Mouse (Mus musculus): ENCODE results near the gene Mgll.

Mgll gene

DNA sequence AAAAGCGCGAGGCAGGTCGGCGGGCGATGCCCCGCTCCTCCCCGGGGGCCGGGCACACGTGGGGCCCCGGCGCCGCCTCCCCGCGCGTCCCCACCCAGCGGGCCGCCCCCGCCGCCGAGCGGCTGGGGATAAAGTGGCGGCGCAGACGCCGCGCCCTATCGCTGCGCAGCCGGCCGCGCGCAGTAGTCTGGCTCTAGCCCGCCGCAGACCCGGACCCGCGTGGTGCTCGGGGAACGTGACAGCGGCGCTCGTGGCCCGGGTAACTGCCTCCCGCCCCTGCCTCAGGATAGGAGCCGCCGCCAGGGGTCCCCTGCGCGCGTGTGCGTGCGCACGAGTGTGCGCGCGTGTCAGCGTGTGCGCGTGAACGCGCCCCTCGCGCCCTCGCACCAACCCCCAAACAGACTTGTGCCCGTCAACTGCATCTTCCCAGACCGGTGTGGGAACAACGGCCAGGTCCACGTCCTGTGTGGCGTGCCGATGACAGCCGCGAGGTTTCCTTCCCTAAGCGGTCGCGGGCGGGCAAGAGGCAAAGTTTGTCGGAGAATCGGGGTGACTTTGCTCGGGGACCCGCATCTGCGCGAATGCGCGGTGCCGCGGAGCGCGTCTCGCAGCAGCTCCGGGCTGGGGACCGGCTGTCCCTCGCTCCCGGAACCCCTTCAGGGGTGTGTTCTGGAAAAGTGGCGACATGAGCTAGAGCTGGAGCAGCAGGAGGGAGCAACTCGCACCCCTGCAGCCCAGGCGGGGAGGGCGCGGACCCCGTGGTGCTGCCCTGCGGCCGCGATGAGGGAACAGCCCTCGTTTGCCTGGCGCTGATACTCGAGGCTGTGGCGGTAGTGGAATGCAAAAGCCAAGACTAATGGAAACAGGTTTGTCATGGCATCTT is at the start of gene Mgll:
TSS of gene Mgll (plus strand) at position 100 of the 883 bp plus-strand sequence.
- DNase-seq (ENCODE audit: low read depth, low spot score), result no peak

- DNase-seq (ENCODE audit: low read depth, low spot score), result no peak
Measured at GRCm38 (mm10) chr6:88675815-88676214, 48.4 kb upstream of the Mgll start.

DNA sequence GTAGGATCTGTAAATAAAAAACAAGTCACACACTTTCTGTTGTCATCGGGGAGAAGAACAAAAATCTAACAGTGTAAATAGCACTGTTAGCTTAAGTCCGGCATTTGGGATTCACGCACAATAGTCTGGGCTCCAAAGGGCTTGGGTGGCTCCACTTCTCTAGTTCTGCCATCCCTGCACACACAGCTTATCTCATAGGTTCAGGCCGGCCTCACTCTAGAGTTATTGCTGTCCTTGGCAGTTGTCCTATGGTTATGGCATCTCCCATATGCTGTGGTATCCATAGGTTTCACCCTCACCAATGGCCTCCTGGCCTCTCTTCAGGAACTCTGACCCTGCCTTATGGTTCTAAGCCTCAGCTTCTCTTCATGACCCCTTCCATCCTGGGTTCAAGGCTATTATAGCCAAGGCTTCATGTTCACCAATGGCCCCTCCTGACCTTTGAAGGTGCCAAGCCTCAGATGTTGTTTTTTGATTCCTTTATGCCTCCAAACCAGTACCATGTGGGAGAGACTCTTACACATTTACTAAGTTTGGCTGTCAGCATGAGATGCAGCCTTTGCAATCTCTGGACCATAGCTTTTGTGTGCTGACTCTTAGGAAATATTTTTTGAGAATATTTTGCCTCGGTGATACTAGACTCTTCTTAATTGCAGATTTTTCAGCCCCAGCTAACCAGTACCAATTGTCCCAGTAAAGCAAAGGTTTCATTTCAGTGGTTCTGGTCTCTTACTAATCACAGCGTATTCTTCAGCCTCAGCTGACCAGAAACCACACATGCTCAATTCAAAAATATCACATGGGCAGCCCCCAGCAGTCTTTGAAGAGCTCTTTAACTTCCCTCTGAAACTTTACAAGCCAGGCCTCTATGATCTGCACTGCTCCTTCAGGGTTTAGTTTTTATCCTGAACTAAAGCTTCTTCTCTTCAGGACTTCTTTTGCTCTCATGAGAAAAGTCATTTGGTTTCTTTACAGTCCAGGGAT is 47.2 kb upstream of the Mgll start:
- no peak for DNase-seq (ENCODE audit: low read depth, low spot score)

DNA sequence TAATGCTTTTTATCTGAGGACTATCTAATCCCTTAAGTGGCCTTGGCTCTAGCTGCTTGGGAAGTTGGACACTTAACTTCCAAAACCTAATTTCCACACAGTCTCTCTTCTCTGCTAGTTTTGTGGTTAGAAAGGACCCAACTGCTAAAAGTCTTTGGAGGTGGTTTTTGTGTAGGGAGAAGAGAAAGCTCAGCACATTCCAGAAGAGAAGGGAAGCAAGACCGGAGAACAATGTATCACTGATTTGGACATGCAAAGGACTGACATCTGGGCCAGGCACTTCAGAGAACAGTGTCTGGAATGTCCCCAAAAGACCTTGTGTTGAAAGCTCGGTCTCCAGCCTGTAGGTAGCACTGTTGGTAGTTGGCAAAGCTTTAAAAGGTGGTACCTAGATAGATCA is 46.5 kb upstream of the Mgll start:
- DNase-seq (ENCODE audit: low read depth, low spot score), result no peak

- no peak for DNase-seq (ENCODE audit: low read depth, low spot score)
Measured at GRCm38 (mm10) chr6:88681026-88681425, 43.2 kb upstream of the Mgll start.

DNA sequence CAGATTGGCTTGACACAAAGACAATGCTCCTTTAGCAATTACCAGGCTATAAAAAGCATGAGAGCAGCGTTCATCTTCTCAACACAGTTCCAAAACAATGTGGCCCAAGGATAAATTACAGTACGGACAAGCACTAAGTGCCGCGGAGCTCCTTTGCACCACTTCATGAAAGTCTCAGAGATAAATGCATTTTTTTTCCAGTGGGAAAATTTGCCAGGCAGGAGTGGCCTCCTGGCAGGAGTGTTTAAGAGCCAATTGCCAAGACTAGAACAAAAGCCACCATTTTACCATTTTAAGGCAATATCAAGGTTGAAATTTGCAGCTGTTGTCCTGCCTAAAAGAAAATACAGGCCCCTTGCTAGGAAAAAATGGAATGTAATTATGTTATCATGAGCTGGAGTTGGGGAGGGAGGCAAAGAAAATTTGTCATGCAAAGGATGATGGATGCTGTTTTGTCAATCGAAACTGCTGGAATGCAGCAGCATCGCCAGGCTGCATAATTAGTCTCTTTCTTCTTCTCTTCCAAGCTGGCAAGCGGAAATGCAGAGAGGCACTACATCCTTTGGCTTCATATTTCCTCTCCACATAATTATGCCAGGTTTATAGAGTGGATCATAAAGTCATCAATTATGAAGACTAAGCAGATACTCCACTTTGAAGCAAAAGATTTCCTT is 40.7 kb upstream of the Mgll start:
- DNase-seq (ENCODE audit: low read depth, low spot score), result no peak

- no peak for DNase-seq (ENCODE audit: low read depth, low spot score)
Measured at GRCm38 (mm10) chr6:88688171-88688570, 36.0 kb upstream of the Mgll start.

GRCm38 (mm10) chr6:88688712-88689111 is 35.5 kb upstream of the Mgll start:
- no peak for DNase-seq (ENCODE audit: low read depth, low spot score)

DNA sequence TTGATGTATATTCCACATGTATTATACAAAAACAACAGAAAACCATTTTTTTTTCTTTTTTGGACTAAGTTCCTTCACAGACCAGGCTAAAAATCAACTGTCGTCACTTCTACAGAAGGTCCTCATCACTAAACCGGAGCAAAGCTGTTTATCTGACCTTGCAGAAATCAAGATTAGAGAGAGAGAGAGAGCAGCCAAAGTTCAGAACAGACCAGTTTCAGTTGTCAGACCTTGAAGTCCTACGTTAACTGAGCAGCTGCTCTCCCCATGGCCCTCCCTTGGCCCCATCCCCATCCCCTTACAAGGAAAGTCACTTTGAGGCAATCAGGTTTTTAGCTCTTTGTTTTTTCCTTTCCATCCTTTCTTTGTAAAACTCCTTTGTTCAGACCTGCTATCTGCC is 34.0 kb upstream of the Mgll start:
- DNase-seq (ENCODE audit: low read depth, low spot score), result no peak

- no peak for DNase-seq (ENCODE audit: low read depth, low spot score)
Measured at GRCm38 (mm10) chr6:88691361-88691760, 32.9 kb upstream of the Mgll start.

- no peak for DNase-seq (ENCODE audit: low read depth, low spot score)
Measured at GRCm38 (mm10) chr6:88702887-88703286, 21.3 kb upstream of the Mgll start.

- no peak for DNase-seq (ENCODE audit: low read depth, low spot score)
Measured at GRCm38 (mm10) chr6:88703731-88704130, 20.5 kb upstream of the Mgll start.

DNA sequence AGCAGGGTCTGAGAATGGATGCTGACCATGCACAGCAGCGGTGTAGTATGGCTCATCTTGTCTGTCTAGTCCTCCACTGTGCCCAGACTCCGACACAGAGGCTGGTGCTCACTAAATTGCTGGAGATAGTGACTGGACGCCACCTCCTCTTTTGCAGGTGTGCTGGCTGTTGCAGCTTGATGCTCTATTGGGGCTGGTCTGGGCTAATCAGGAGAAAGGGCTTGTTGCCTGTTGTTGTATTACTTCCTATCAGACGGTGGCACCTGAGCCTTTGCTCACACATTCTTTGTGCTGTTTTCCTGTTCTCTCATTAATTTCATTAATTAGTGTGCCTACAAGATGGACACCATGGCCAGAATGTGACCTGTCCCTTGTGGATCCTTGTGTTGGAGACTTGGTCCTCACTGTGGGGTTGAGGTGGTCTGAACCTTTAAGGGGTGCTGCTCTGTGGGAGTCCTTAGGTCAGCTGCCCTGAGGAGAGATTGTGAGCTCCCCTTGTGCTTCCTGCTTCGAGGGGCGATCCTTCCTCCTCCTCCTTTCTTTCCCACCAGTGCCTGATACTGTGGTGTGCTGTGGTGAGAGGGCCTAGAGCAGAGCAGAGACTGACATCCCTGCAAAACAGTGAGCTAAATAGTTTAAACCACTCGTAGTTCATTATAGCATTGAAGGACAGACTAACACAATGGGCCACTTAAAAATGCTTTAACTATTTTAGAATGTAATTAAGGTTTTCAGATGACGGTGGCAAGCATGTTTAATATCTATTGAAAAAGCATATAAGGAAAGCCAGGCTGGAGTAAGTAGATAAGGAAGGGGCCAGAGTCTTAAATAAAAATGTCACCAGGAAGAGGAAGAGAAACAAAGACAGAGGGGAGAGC is 15.6 kb upstream of the Mgll start:
- no peak for DNase-seq (ENCODE audit: low read depth, low spot score)

DNA sequence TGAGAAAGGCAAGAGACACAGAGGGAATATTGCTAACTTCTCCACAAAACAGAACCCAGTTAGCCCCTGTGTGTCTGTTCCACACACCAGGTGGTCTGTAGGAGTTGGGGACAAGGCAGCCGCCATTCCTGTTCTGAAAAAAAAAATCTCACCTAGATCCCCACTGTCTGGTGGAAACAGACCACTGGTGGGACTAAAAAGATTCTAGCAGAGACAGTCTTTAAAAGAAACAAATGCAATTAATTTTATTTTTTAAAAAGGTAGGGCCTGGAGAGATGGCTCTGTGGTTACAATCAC is 15.0 kb upstream of the Mgll start:
- no peak for DNase-seq (ENCODE audit: low read depth, low spot score)

GRCm38 (mm10) chr6:88711313-88711712 is 12.9 kb upstream of the Mgll start:
- DNase-seq (ENCODE audit: low read depth, low spot score), result no peak

GRCm38 (mm10) chr6:88712083-88712482 is 12.1 kb upstream of the Mgll start:
- DNase-seq (ENCODE audit: low read depth, low spot score), result no peak

- no peak for DNase-seq (ENCODE audit: low read depth, low spot score)
Measured at GRCm38 (mm10) chr6:88713320-88713719, 10.9 kb upstream of the Mgll start.

DNA sequence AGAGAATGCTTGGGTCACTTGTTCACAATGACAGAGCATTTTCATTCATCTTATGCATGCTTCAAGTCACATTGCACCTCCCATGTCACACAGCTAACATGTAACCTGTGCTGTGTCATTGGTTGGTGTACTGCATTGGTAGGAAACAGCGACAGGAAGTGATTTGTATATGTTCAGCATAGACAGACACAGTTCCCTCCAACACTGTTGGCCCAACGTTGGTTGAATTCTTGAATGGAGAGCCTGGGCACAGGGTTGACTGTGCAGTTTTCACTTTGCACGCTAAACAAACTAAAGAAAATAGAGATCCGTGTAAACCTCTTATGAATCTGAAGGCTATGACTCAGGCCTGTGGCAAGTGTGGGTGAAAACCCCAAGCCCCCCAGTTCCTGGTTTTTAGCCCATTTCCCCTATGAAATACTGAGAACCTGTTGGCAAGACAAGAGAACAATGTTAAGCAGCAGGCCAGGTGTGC is 10.0 kb upstream of the Mgll start:
- no peak for DNase-seq (ENCODE audit: low read depth, low spot score)

DNA sequence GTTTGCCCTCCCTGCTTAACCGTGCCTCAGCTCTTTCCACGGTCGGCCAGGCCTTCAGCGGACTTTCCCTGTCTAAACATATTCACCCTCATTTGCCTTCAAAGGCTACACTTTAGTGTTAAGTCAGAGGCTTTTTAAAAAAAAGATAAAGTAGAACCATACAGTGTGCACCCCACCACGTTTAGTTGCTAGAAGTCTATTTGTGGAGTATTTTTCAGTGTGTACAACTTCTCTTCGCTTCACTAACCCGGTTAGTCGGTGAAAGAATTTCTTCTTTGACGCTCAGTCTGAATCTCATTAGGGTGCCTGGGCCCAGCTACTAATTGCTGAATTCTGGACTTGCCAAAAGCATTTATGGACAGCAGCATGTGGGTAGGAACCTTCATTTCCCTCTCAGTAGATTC is 8.8 kb upstream of the Mgll start:
- no peak for DNase-seq (ENCODE audit: low read depth, low spot score)

DNA sequence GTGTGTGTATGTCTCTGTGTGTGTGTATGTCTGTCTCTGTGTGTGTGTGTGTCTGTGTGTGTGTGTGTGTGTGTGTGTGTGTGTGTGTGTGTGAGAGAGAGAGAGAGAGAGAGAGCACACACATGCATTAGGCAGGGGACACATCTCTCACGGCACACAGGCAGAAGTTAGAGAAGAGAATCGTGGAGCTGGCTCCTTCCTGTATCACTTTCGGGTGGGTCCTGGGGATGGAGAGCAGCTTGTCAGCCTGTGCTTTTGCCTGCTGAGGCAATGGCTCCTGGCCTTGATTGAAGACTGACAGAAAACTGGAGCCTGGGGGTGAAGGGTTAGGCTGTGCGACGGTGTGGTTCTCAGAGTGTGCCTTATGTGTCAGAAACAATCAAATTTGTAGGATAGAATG is 8.2 kb upstream of the Mgll start:
- DNase-seq (ENCODE audit: low read depth, low spot score), result no peak
